Mouse (Mus musculus) retina, adult 2 months (tissue): ENCODE measurements around the gene Trim14.
"Not testable (repeated sequence)": the region's sequence is repeated elsewhere in the genome, so short reads cannot be mapped to it uniquely, and the experiment has no call there.

Source experiments
- DNase-seq: peaks from one replicate; pipeline ENCODE4 v3.0.0-alpha.2; 2012; ENCODE audit warnings: low read depth, low spot score

Trim14 gene

GRCm38 (mm10) chr4:46535840-46536361, at the start of gene Trim14:
Gene Trim14, minus strand, starts transcription at chr4:46536141.
- DNase-seq, result no peak

- DNase-seq, result no peak
Measured at GRCm38 (mm10) chr4:46585041-46585810, 49.3 kb upstream of the Trim14 start.

- not testable (repeated sequence) for DNase-seq
Measured at GRCm38 (mm10) chr4:46584536-46584935, 48.6 kb upstream of the Trim14 start.

- not testable (repeated sequence) for DNase-seq
Measured at GRCm38 (mm10) chr4:46584084-46584483, 48.1 kb upstream of the Trim14 start.

GRCm38 (mm10) chr4:46582024-46582423, 46.1 kb upstream of the Trim14 start:
- not testable (repeated sequence) for DNase-seq

GRCm38 (mm10) chr4:46581577-46581976, 45.6 kb upstream of the Trim14 start:
- not testable (repeated sequence) for DNase-seq

- DNase-seq, result not testable (repeated sequence)
Measured at GRCm38 (mm10) chr4:46580799-46581243, 44.9 kb upstream of the Trim14 start.

- not testable (repeated sequence) for DNase-seq
Measured at GRCm38 (mm10) chr4:46578796-46579346, 42.9 kb upstream of the Trim14 start.

- no peak for DNase-seq
Measured at GRCm38 (mm10) chr4:46578228-46578627, 42.3 kb upstream of the Trim14 start.

- not testable (repeated sequence) for DNase-seq
Measured at GRCm38 (mm10) chr4:46575509-46576284, 39.8 kb upstream of the Trim14 start.

GRCm38 (mm10) chr4:46574841-46575240, 38.9 kb upstream of the Trim14 start:
- no peak for DNase-seq

GRCm38 (mm10) chr4:46574024-46574753, 38.2 kb upstream of the Trim14 start:
- no peak for DNase-seq

GRCm38 (mm10) chr4:46572616-46573015, 36.7 kb upstream of the Trim14 start:
- no peak for DNase-seq

- no peak for DNase-seq
Measured at GRCm38 (mm10) chr4:46571744-46572143, 35.8 kb upstream of the Trim14 start.

GRCm38 (mm10) chr4:46569671-46570070, 33.7 kb upstream of the Trim14 start:
- DNase-seq, result peak; percentile 13

GRCm38 (mm10) chr4:46568169-46568568, 32.2 kb upstream of the Trim14 start:
- DNase-seq, result no peak

- no peak for DNase-seq
Measured at GRCm38 (mm10) chr4:46566931-46567671, 31.2 kb upstream of the Trim14 start.

- no peak for DNase-seq
Measured at GRCm38 (mm10) chr4:46565393-46565955, 29.5 kb upstream of the Trim14 start.

- no peak for DNase-seq
Measured at GRCm38 (mm10) chr4:46564247-46564646, 28.3 kb upstream of the Trim14 start.

- no peak for DNase-seq
Measured at GRCm38 (mm10) chr4:46563847-46564246, 27.9 kb upstream of the Trim14 start.
